Mouse (Mus musculus) heart, embryonic 16.5 days (tissue): ENCODE results near the gene Myo5a. TPM values are rescaled to one million over a fixed set of nuclear protein-coding genes. Genes with fewer than 3 reads are reported as not detected.

Experiments used
- ATAC-seq: fragments of 200-750 bp; cut with Nextera tagmentation; replicated peaks from 2 replicates; pipeline ENCODE4 v1.8.0; 2017; ENCODE audit warnings: moderate number of reproducible peaks; ENCODE audit not compliant: insufficient read depth, low FRiP score; ENCODE audit errors: extremely low read depth
- H3K27ac ChIP-seq: fragments of 300-500 bp; sonication (generic); 2 replicates; pipeline ENCODE4 v1.5.1; 2014; ENCODE audit warnings: mild to moderate bottlenecking, low read length, control low read depth, moderate library complexity
- H3K27me3 ChIP-seq: fragments of 300-500 bp; sonication (generic); 2 replicates; pipeline ENCODE4 v1.6.1; 2014; ENCODE audit warnings: low read length, mixed read lengths; ENCODE audit not compliant: control insufficient read depth, insufficient read depth
- H3K36me3 ChIP-seq: fragments of 300-500 bp; sonication (generic); 2 replicates; pipeline ENCODE4 v1.6.1; 2014; ENCODE audit not compliant: control insufficient read depth, insufficient read depth
- H3K4me1 ChIP-seq: fragments of 300-500 bp; sonication (generic); 2 replicates; pipeline ENCODE4 v1.6.1; 2014; ENCODE audit warnings: low read length, mixed read lengths; ENCODE audit not compliant: control insufficient read depth, insufficient read depth
- H3K4me2 ChIP-seq: fragments of 300-500 bp; sonication (generic); 2 replicates; pipeline ENCODE4 v1.6.1; 2014; ENCODE audit warnings: low read depth, mild to moderate bottlenecking, control low read depth, low read length
- H3K4me3 ChIP-seq: fragments of 300-500 bp; sonication (generic); 2 replicates; pipeline ENCODE4 v1.5.1; 2014; ENCODE audit warnings: mild to moderate bottlenecking, control low read depth, low read length
- H3K9ac ChIP-seq: fragments of 300-500 bp; sonication (generic); 2 replicates; pipeline ENCODE4 v1.6.1; 2014; ENCODE audit warnings: low read length, control low read depth
- H3K9me3 ChIP-seq: fragments of 300-500 bp; sonication (generic); replicated peaks from 2 replicates; pipeline ENCODE4 v1.6.1; 2016; ENCODE audit warnings: low read length; ENCODE audit not compliant: control insufficient read depth
- WGBS: fragments of 180-500 bp; shearing (Covaris S2); extraction: QIAGEN DNeasy Blood & Tissue Kit; methylation state at CpG from one replicate; pipeline ENCODE4 v1.1.7; 2014; 5-methylcytosine and 5-hydroxymethylcytosine counted together
- polyA plus RNA-seq: library from polyadenylated mRNA; unstranded; fragments of >200 nt; fragmentation: Nextera tagmentation; extraction: Ambion mirVana; gene quantifications from 2 replicates; pipeline ENCODE4 v1.2.1, GENCODE M21; 2015

The Myo5a gene
- polyA plus RNA-seq, result 6.8 and 6.9 TPM in 2 replicates

- Histone ChIP-seq H3K27ac (peak within 1 kb of the TSS; percentile 87), H3K36me3 (no peaks in the 10 kb centered on the region), H3K9me3 (no peaks in the 10 kb centered on the region), H3K9ac (peak within 1 kb of the TSS; percentile 87), H3K4me3 (peak within 1 kb of the TSS; percentile 94), H3K4me1 (peaks cover 12% of the 10 kb centered on the region), H3K27me3 (no peaks in the 10 kb centered on the region), H3K4me2 (peak within 1 kb of the TSS; percentile 70)
- ATAC-seq, result no peak
- WGBS, result 23% methylated on average over 23 of the region's 23 CpGs
Measured at GRCm38 (mm10) chr9:75070457-75071028, at the start of gene Myo5a. Myo5a (plus strand) TSS chr9:75071015.

DNA sequence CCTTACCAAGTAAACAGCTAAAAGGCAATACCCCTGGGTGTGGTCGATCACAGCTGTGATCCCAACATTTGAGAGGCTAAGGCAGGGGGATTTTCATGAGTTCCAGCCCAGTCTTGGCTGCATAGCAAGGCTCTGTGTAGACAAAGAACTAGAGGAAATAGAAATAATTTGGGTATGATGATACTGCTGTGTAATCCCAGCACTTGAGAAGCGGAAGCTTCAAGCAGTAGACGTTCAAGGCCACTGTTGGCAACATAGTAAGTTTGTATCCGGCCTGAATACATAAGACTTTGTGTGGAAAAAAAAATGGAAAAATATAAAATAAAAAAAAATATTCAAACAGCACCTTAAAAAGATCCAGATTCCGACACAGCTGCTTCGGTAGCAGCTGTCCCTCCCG lies 48.3 kb upstream of the Myo5a start:
- Histone ChIP-seq H3K27me3 (no peaks in the 10 kb centered on the region), H3K36me3 (peaks cover 17% of the 10 kb centered on the region), H3K9ac (no peak overlapping the region), H3K4me2 (no peak overlapping the region), H3K9me3 (peaks cover 3% of the 10 kb centered on the region; the same call in 1 of the 2 replicates), H3K4me1 (0 out of 2 replicates have a peak, but pooled peaks cover 2% of the 10 kb centered on the region), H3K4me3 (no peak overlapping the region), H3K27ac (no peak overlapping the region)
- no peak for ATAC-seq
- 78% methylated on average over 7 of the region's 7 CpGs for WGBS

DNA sequence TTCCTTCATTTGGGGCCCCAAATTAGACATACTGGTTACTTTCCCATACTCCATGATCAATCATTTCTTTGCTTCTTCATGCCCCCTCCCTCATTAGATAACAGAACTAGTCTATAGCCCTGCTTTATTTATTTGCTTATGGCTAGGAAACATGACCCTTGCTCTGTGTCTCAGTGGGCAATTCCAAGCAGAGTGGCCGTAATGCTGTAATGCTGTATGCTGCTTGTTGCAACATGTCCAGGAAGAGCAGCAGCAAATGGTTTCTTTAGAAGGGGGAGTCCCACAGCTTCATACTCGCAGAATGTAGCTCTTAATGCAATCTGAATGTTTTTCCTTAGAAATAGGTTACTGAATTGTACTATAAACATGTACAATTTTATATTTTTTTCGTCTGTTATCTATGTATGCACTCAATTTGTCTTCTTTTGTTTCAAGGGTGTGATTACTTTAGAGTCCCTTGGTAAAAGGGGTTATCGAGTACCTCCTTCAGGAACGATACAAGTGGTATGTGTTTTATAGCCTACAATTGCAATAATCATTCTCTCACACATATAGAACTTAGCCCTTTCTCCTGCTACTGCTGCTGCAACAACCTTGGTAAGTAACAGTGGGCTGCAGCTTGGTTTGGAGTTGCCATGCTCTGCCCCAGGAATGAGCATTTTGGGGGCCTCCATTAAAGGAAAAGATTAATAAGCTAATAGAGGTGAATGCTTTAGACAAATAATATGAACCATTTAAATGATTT lies 47.5 kb upstream of the Myo5a start:
- H3K4me1 ChIP-seq, result 0 out of 2 replicates have a peak, but pooled peaks cover 2% of the 10 kb centered on the region
- H3K27ac ChIP-seq, result no peak overlapping the region
- no peak overlapping the region for H3K9ac ChIP-seq
- WGBS, result 79% methylated on average over 5 of the region's 5 CpGs
- no peak for ATAC-seq
- H3K9me3 ChIP-seq, result peaks cover 3% of the 10 kb centered on the region; the same call in 1 of the 2 replicates
- H3K27me3 ChIP-seq, result no peaks in the 10 kb centered on the region
- H3K4me3 ChIP-seq, result no peak overlapping the region
- no peak overlapping the region for H3K4me2 ChIP-seq
- peaks cover 17% of the 10 kb centered on the region for H3K36me3 ChIP-seq

- Histone ChIP-seq H3K27ac (no peak overlapping the region), H3K9me3 (peaks cover 3% of the 10 kb centered on the region; the same call in 1 of the 2 replicates), H3K4me2 (no peak overlapping the region), H3K36me3 (peaks cover 16% of the 10 kb centered on the region), H3K27me3 (no peaks in the 10 kb centered on the region), H3K4me3 (no peak overlapping the region), H3K9ac (no peak overlapping the region), H3K4me1 (0 out of 2 replicates have a peak, but pooled peaks cover 2% of the 10 kb centered on the region)
- ATAC-seq, result no peak
- WGBS, result 31% methylated on average over 7 of the region's 7 CpGs
Measured at GRCm38 (mm10) chr9:75024089-75024488, 46.7 kb upstream of the Myo5a start.

DNA sequence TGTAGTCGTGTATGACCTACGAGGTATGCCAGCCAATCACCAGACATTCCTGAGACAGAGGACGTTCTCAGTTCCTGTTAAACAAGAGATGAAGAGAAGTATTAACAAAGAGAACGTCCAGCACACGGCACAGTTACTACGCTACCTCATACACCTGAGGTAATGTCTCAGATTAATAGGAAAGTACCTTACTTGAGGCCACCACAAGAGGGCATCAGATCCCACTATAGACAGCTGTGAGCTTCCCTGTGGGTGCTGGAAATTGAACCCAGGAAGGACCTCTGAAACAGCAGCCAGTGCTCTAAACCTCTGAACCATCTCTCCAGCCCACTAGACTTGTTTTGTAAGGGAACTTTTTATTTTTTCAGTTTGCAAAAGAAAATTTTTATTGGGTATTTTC lies 45.1 kb upstream of the Myo5a start:
- ATAC-seq, result no peak
- H3K4me3 ChIP-seq, result no peak overlapping the region
- H3K27me3 ChIP-seq, result no peaks in the 10 kb centered on the region
- H3K27ac ChIP-seq, result no peak overlapping the region
- WGBS, result 81% methylated on average over 6 of the region's 6 CpGs
- H3K4me1 ChIP-seq, result 0 out of 2 replicates have a peak, but pooled peaks cover 2% of the 10 kb centered on the region
- peaks cover 9% of the 10 kb centered on the region for H3K36me3 ChIP-seq
- no peak overlapping the region for H3K9ac ChIP-seq
- peaks cover 3% of the 10 kb centered on the region; the same call in 1 of the 2 replicates for H3K9me3 ChIP-seq
- no peak overlapping the region for H3K4me2 ChIP-seq

- Histone ChIP-seq H3K36me3 (peaks cover 4% of the 10 kb centered on the region; the same call in 1 of the 2 replicates), H3K4me1 (no peaks in the 10 kb centered on the region), H3K4me2 (no peak overlapping the region), H3K4me3 (no peak overlapping the region), H3K9me3 (no peaks in the 10 kb centered on the region), H3K9ac (no peak overlapping the region), H3K27me3 (no peaks in the 10 kb centered on the region), H3K27ac (no peak overlapping the region)
- ATAC-seq, result no peak
- 90% methylated on average over 1 of the region's 1 CpGs for WGBS
Measured at GRCm38 (mm10) chr9:75032408-75032807, 38.4 kb upstream of the Myo5a start.

DNA sequence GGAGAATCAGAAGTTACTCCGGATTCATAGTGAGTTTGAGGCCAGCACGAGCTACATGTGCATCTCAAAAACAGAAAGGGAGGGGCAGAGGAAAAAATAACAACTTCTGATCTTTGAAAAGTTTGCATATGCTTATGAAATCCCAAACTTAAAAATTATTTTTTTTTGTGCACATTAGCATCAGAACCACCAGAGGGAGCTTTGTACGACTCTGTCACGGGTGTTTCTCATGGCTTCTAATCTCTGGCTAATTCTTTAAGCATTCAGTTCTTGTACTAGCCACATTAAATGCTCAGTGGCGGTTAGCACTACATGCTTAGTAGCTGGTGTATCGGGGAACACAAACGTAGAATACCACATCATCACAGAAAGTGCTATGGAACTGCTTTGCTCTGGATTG lies 37.7 kb upstream of the Myo5a start:
- no peak overlapping the region for H3K27ac ChIP-seq
- H3K36me3 ChIP-seq, result peaks cover 4% of the 10 kb centered on the region; the same call in 1 of the 2 replicates
- H3K4me1 ChIP-seq, result no peaks in the 10 kb centered on the region
- H3K4me3 ChIP-seq, result no peak overlapping the region
- WGBS, result 57% methylated on average over 7 of the region's 7 CpGs
- H3K4me2 ChIP-seq, result no peak overlapping the region
- no peak for ATAC-seq
- H3K9me3 ChIP-seq, result no peaks in the 10 kb centered on the region
- no peak overlapping the region for H3K9ac ChIP-seq
- no peaks in the 10 kb centered on the region for H3K27me3 ChIP-seq

- Histone ChIP-seq H3K36me3 (no peaks in the 10 kb centered on the region), H3K9ac (no peak overlapping the region), H3K4me3 (no peak overlapping the region), H3K9me3 (no peaks in the 10 kb centered on the region), H3K27ac (no peak overlapping the region), H3K27me3 (no peaks in the 10 kb centered on the region), H3K4me1 (peaks cover 7% of the 10 kb centered on the region), H3K4me2 (no peak overlapping the region)
- WGBS, result 14% methylated on average over 1 of the region's 1 CpGs
- ATAC-seq, result no peak
Measured at GRCm38 (mm10) chr9:75034691-75035090, 36.1 kb upstream of the Myo5a start.

GRCm38 (mm10) chr9:75035944-75036343 lies 34.9 kb upstream of the Myo5a start:
- no peaks in the 10 kb centered on the region for H3K9me3 ChIP-seq
- no peak overlapping the region for H3K4me3 ChIP-seq
- ATAC-seq, result no peak
- H3K27me3 ChIP-seq, result no peaks in the 10 kb centered on the region
- H3K4me2 ChIP-seq, result no peak overlapping the region
- no peaks in the 10 kb centered on the region for H3K36me3 ChIP-seq
- 73% methylated on average over 4 of the region's 4 CpGs for WGBS
- H3K4me1 ChIP-seq, result peaks cover 7% of the 10 kb centered on the region
- no peak overlapping the region for H3K27ac ChIP-seq
- no peak overlapping the region for H3K9ac ChIP-seq
